Comparison of ENCODE assay signal across 15 mouse cellular contexts in genomic region chr8:83799607-83799950, GRCm38 (mm10). TPM values are rescaled to one million over a fixed set of nuclear protein-coding genes. Genes with fewer than 3 reads are reported as not detected.
A peak's percentile ranks its signal among the peaks of the same experiment; 100 is the strongest.
DNase-seq lines count a peak whose midpoint lies in the region; ATAC-seq and TF ChIP-seq lines count a peak whose summit lies in the region.
"Had no signal": no experiment of that assay in that cellular context is flagged by ENCODE, and none has a peak within 500 bp of the region (broad histone marks: within the 10 kb centered on the region; RNA-seq: fewer than 3 reads in every experiment).

No protein-coding gene starts in this region.

- DNase-seq in heart, adult 2 months: no peak
- DNase-seq in kidney, postnatal 10 days: peak; percentile 21
- no peak for DNase-seq in kidney, adult 9 months
- peak; percentile 66 for DNase-seq in R1 (ENCODE audit: low read depth, low spot score)
- DNase-seq in lung, postnatal 10 days: peak; percentile 74
- no peak for DNase-seq in c-Kit-positive CD71-positive TER-119-positive erythroid progenitor cells, embryonic 14.5 days (ENCODE audit: low spot score)
- no peak for DNase-seq in adrenal gland, adult 18-20 months (ENCODE audit: low spot score in 2 of 2)
- DNase-seq: cerebellum, postnatal 25 days; gastrocnemius, postnatal 10 days; kidney, adult 11 months; left cerebral cortex, postnatal 4 days had no signal

- peaks cover 3% of the 10 kb centered on the region; the same call in 1 of the 2 replicates for H3K9me3 ChIP-seq in heart, embryonic 14.5 days (ENCODE audit: control insufficient read depth, low read length)
- H3K9me3 ChIP-seq: liver, embryonic 15.5 days had no signal

- no peak overlapping the region for H3K4me3 ChIP-seq in heart, embryonic 14.5 days (ENCODE audit: control insufficient read depth in 1 of 2, insufficient read depth in 1 of 2, low read depth in 1 of 2, low read length in 2 of 2)
- H3K4me3 ChIP-seq in heart, adult 2 months: no peak overlapping the region
- H3K4me3 ChIP-seq: hindbrain, embryonic 13.5 days; liver, embryonic 15.5 days had no signal

- peaks cover 0 to 4% of the 10 kb centered on the region in 2 experiments; a peak in 1 of 4 replicates for H3K4me1 ChIP-seq in heart, embryonic 14.5 days (ENCODE audit: control insufficient read depth in 2 of 2, insufficient read depth in 2 of 2, low read length in 2 of 2)
- no peaks in the 10 kb centered on the region for H3K4me1 ChIP-seq in heart, adult 2 months (ENCODE audit: control insufficient read depth, insufficient read depth, low read length)
- H3K4me1 ChIP-seq: hindbrain, embryonic 13.5 days; liver, embryonic 15.5 days had no signal

- H3K79me2 ChIP-seq in heart, adult 2 months (replicated peaks; ENCODE audit: control insufficient read depth, insufficient read depth, low read length): no peaks in the 10 kb centered on the region

- TF ChIP-seq CTCF in heart, adult 2 months (IDR thresholded peaks at IDR 0.05): no peak

- WGBS in heart, embryonic 14.5 days: 57% methylated on average over 8 of the region's 8 CpGs
- WGBS in heart, adult 2 months: 51% methylated on average over 8 of the region's 8 CpGs

- no peak for TF ChIP-seq EP300 in heart, adult 2 months (IDR thresholded peaks at IDR 0.05; ENCODE audit: insufficient read depth, low read depth, low read length)

- H3K4me2 ChIP-seq in heart, embryonic 14.5 days (ENCODE audit: low read length): no peak overlapping the region
- H3K4me2 ChIP-seq: hindbrain, embryonic 13.5 days; liver, embryonic 15.5 days had no signal

- H3K9ac ChIP-seq in heart, embryonic 14.5 days (ENCODE audit: low read length): no peak overlapping the region
- no peak overlapping the region for H3K9ac ChIP-seq in heart, adult 2 months (ENCODE audit: low read depth, low read length)
- H3K9ac ChIP-seq: hindbrain, embryonic 13.5 days; liver, embryonic 15.5 days had no signal

- TF ChIP-seq POLR2A in heart, adult 2 months (IDR thresholded peaks at IDR 0.05; ENCODE audit: insufficient read depth, low read depth, low read length): no peak

- H3K27me3 ChIP-seq in heart, embryonic 14.5 days (ENCODE audit: control insufficient read depth, insufficient read depth, low read length): no peaks in the 10 kb centered on the region
- no peaks in the 10 kb centered on the region for H3K27me3 ChIP-seq in heart, adult 2 months (ENCODE audit: control insufficient read depth, insufficient read depth, low read length)
- H3K27me3 ChIP-seq: hindbrain, embryonic 13.5 days; liver, embryonic 15.5 days had no signal

- H3K27ac ChIP-seq in heart, embryonic 14.5 days (replicated peaks in 1 of 2; ENCODE audit: control insufficient read depth in 1 of 2, insufficient read depth in 1 of 2, low read depth in 2 of 2, low read length in 2 of 2): peak overlapping the region; percentile 37 to 39; a peak in 3 of 4 replicates
- no peak overlapping the region for H3K27ac ChIP-seq in heart, adult 2 months
- H3K27ac ChIP-seq: hindbrain, embryonic 13.5 days; liver, embryonic 15.5 days had no signal

- ATAC-seq in heart, embryonic 14.5 days (ENCODE audit: insufficient number of reproducible peaks, insufficient read depth, low FRiP score, low read depth): no peak
- ATAC-seq: forebrain, embryonic 16.5 days had no signal

- no peaks in the 10 kb centered on the region for H3K36me3 ChIP-seq in heart, embryonic 14.5 days (ENCODE audit: control insufficient read depth, insufficient read depth, low read length)
- H3K36me3 ChIP-seq in heart, adult 2 months (ENCODE audit: control insufficient read depth, insufficient read depth, low read length): no peaks in the 10 kb centered on the region
- H3K36me3 ChIP-seq: hindbrain, embryonic 13.5 days; liver, embryonic 15.5 days had no signal

- intact Hi-C loops in heart, adult 2 months (cut with DNase I): no loop called here

RNA-seq across cellular contexts. Expression of gene Adgre5, which starts 58.5 kb away (rescaled TPM):
- 35.6 and 35.9 TPM in 2 replicates for polyA plus RNA-seq in heart, embryonic 14.5 days (2014; fragmentation: Nextera tagmentation; extraction: Ambion mirVana)
- 10 to 100 TPM; 44.6 to 46.4 TPM for total RNA-seq in heart, adult 2 months (2021)
- polyA plus RNA-seq in heart, adult 2 months (2012; rRNA removed): 73.1 and 73.9 TPM in 2 replicates
- 10 to 100 TPM; 23.4 to 35.3 TPM for total RNA-seq in adrenal gland, adult 18-20 months (2021)

Comparison
In these comparisons a context has a peak if more than half of its experiments do, and no peak if none do; other contexts are left out.
1. DNase-seq: peak in kidney, postnatal 10 days (single experiment), R1 (single experiment) and lung, postnatal 10 days (single experiment); none in heart, adult 2 months (0 of 2), kidney, adult 9 months (single experiment), c-Kit-positive CD71-positive TER-119-positive erythroid progenitor cells, embryonic 14.5 days (single experiment) and adrenal gland, adult 18-20 months (0 of 2).